Mouse (Mus musculus) megakaryocyte-erythroid progenitor cell, adult 5-6 weeks (primary cell): ENCODE results near the gene Prdm15. TPM values are rescaled to one million over a fixed set of nuclear protein-coding genes. Genes with fewer than 3 reads are reported as not detected.

Experiments used
- ATAC-seq: replicated peaks from 2 replicates; pipeline ENCODE4 v1.8.0; 2016; ENCODE audit warnings: mild to moderate bottlenecking, inconsistent platforms; ENCODE audit not compliant: severe bottlenecking, poor library complexity, low FRiP score, low TSS enrichment
- total RNA-seq, 2 experiments: library from RNA; stranded (forward) in 1 of 2; stranded (reverse) in 1 of 2; fragments of 200-1000, 215-1000 nt in 1 of 2; fragments of >200 nt in 1 of 2; fragmentation: Nextera tagmentation in 1 of 2; gene quantifications; 2 replicates each; pipeline ENCODE4 v1.2.3; 2014 to 2017

Gene Prdm15
- total RNA-seq, 2 experiments from 2014 or later: 13.4 to 28.6 TPM

DNA sequence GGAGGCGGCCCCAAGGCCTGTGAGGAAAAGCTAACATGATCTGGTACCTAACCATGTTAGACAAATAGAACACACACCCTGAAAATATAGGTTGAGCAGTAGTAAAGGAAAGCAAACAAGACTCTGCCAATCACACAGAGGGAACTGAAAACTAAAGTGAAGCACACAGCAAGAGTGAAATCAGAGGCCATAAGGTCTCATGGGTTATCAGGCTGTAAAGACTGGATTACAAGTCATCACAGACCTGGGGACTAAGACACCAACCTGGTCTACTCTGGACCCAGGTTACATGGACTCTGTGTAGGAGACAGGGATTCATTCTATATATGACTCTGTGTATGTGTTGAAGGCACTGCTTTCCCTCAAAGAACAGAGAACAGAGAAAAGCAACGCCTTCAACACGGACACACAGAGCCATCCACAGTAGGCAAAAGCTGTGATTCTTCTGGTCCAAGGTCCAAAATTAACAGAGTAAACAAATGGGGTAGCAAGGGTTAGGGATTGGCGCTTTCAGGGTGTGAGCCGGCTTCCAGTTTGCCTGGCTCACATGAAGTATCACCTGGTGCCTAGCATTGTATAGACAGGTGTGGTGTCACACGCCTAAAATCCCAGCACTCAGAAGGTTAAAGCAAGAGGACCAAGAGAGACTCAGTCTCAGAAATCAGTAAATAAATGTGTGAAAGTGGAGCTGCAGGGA is 28.2 kb downstream of the Prdm15 start:
- no peak for ATAC-seq

DNA sequence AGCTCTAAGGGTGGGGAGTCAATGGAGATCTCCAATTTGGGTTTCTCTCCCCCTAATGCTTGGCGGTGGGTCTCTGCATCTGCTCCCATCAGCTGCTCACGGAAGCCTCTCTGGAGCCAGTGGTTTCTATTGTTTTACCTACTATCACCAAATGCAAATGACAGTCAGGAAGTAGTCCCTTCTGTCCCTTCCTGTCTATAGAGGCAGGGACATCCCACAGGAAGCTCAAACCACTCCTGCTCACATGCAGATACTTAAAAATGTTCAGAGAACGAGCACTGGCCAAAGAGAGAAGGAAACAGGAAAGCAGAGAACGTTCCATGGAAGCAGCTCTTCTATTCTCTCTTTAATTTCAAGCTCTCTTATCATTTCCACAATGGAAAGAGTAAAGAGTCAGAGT is 32.1 kb downstream of the Prdm15 start:
- ATAC-seq: no peak

GRCm38 (mm10) chr16:97817414-97817813 is 34.2 kb downstream of the Prdm15 start:
- ATAC-seq: no peak

GRCm38 (mm10) chr16:97815269-97815668 is 36.4 kb downstream of the Prdm15 start:
- ATAC-seq: no peak

GRCm38 (mm10) chr16:97814060-97814459 is 37.6 kb downstream of the Prdm15 start:
- no peak for ATAC-seq

- no peak for ATAC-seq
Measured at GRCm38 (mm10) chr16:97808881-97809280, 42.8 kb downstream of the Prdm15 start.

DNA sequence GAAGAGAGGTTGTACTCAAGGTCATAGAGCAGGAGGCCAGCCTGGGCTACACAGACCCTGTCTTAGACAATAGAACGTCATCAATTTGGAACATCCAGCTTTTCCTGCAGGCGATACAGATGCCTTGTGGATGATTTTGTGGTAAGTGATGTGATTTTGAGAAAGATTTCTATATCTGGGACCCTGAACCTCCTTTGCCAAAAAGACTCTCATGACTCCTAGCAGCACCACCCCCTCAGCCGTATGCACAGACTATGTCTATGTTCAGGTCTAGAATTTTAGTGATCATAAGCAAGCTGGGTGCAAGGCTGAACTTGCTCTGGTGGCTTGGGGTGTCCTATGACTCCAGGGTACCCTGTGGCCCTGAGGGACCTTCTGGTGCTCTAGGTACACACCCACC is 46.0 kb downstream of the Prdm15 start:
- ATAC-seq: no peak

GRCm38 (mm10) chr16:97804680-97805547 is 46.7 kb downstream of the Prdm15 start:
- ATAC-seq: peak; percentile 84

DNA sequence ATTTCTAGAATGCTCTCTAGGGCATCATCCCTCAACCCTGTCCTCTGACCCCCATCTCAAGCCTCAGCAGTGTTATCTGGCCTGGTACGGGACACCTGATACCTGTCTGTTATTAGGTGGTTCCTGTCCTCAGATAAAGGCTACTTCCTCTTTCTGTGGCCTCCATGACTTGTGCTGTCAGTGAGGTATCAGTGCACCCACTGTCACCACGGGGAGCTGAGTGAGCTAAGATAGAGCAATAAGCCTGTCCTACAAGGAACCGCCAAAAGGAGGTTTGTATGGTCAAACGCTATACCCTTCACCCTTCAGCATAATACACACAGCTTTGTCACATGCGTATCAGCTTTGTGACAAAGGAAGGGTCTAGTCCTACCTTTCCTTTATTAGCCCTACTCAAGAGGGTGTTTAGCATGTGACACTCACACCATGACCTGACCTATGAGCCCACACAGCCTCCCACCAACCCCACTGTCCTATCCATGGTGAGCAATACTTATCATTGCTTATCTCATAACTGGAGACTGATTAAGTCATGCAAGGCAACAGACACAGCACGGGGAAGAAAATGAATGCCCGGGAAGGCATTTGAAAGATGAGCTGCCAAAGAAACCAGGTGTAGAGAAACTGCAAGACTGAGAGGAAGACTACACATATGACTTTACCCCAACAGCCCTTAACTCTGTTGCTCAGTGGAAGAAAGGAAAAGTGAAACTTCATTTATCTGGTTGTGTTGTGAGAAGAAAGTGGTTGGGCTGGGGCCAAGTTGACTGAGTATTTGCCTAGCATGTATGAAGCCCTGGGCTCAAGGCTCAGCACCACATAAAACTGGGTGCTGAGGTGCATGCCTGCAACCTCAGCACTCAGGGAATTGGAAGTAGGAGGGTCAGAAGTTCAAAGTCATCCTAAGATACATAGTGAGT is 53.4 kb downstream of the Prdm15 start:
- ATAC-seq: peak; percentile 77

DNA sequence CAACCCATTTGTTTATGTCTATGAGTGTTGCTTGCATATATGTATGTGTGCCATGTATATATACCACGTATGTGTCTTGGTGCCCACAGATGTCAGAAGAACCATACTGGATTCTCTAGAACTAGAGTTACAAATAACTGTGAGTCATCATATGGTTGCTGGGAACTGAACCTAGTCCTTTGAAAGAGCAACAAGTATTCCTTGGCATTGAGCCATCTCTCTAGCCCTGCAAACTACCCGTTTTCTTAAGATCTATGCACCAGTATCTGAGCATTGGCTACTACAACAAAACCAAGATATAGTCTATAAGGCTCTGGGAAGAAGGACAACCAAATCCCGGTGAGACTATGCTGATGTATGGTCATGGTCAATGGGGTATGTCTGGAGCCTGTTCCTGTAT is 54.4 kb downstream of the Prdm15 start:
- no peak for ATAC-seq

- ATAC-seq: no peak
Measured at GRCm38 (mm10) chr16:97794256-97794655, 57.4 kb downstream of the Prdm15 start.

DNA sequence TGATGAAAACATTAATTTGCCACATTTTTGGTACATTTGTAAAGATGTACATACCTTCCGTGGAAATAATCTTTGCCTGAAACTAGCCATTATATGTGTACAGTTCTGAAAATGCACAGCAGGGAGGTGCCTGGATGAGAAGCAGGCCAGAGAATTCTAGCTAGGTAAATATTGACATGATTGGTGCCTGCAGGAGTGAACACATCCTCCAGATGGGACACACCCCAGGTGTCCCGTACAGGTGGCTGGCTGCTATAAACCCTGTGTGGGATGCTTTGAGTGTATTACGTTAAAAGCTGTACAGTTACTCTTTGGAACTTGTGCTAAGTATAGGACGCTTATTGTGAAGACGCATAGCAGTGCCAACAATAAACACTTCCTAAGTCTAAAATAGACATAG is 68.6 kb downstream of the Prdm15 start:
- ATAC-seq: no peak

DNA sequence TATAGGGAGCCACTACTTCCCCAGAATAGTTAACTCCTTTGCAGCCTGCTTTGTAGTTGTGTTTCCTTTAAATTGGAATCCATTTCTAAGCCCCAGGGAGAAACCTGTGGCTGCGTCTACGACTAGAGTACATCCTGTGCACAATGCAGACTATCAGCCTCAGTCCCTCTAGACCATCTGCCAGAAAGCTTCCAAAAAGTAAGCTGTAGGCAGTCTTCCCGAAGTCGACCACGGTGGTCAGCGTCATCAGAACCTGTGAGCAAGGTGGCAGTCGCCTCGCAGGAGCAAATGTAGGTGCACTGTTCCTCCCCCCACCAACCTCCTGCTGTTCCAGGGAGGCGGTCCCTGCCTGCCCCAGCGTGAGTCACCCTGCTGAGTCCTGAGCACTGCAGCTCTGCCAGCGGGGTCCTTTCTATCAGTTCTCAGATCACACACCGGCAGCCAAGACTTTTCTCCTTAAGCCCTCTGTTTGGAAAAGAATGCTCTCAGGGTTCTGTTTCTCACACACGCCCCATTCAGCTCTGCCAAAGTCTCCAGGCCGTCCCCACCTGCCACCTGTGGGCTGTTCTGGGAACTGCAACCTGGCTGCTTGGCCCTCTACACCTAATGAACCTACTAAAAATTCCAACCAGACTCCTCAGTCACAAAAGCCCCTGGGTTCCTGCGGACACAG is 73.2 kb downstream of the Prdm15 start:
- ATAC-seq: peak; percentile 99

DNA sequence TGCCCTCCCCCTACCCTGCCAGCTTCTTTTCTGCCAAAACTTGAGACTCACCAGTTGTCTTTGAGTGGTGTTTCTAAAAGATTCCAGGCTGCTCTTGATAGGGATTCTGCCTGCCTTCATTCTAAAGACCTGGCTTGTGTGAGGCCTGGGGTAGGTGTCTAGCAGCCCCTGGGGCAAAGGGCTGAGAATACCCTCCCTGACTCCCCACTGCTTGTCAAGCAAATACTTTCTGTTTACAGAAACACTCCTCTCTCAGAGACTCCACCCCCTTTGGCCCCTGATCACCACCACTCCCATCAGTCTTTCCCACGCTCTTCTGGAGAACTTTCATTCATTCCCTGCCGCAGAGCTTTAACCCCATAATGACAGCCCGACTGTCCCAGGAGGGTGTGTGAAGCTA is 85.1 kb downstream of the Prdm15 start:
- ATAC-seq: no peak

GRCm38 (mm10) chr16:97764626-97765025 is 87.0 kb downstream of the Prdm15 start:
- ATAC-seq: no peak

- no peak for ATAC-seq
Measured at GRCm38 (mm10) chr16:97763990-97764340, 87.7 kb downstream of the Prdm15 start.

DNA sequence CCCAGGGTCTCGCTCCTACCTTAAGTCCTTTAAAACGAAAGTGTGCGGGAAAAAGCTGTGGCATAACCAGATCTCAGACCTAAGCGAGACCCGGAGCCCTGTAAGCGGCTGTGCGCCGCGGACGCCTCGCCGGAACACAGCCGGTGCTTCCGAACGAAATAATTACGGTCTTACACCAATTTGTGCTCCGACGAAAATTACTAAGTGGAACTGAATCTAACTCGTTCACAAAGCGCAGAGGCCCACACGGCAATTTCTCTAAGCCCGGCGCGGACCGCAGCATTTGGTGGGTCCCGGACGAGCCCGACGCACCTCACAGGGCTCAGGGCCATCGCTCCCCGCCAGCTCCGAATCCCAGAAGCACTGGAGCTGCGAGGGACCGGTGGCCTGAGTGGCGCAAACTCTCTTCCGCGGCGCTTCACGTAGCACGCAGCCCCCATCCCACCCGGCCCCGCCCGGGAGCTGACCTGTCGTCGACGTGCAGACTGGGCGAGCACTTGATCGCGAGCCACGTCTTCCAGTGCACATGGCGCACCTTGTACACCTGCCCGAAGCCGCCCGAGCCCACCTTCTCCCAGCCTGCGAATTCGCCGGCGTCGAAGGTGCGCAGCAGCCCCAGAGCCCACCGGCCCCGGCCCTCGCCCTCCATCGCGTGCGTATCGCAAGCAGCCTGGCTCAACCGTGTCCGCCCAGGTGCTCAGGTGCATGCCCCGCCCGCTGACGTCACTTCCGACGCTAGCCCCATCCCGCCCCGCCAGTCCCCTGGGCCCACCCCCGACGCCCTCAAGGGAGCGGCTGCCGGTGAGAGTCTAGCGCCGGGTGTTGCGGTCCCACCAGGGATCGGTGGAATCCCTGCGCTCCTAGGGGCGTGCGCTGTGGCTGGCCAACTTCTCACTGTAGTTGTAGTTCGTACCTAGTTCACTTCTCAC is 88.3 kb downstream of the Prdm15 start, which contains the start of gene Ripk4:
Gene Ripk4 (minus strand): TSS at position 727 of the 929 bp plus-strand sequence.
- ATAC-seq: 0 out of 2 replicates have a peak, but pooled peaks have one; percentile 19

GRCm38 (mm10) chr16:97761782-97762181 is 89.9 kb downstream of the Prdm15 start:
- no peak for ATAC-seq
